Mouse (Mus musculus): ENCODE measurements around the gene Med15.

Med15 gene

GRCm38 (mm10) chr16:17617922-17618565 is 114.6 kb downstream of the Med15 start:
- DNase-seq (ENCODE audit: low read depth, low spot score) = peak; percentile 75

GRCm38 (mm10) chr16:17616212-17616611 is 116.5 kb downstream of the Med15 start:
- no peak for DNase-seq (ENCODE audit: low read depth, low spot score)

GRCm38 (mm10) chr16:17614740-17615139 is 118.0 kb downstream of the Med15 start:
- DNase-seq (ENCODE audit: low read depth, low spot score) = peak; percentile 54

GRCm38 (mm10) chr16:17611383-17611782 is 121.3 kb downstream of the Med15 start:
- DNase-seq (ENCODE audit: low read depth, low spot score) = no peak

GRCm38 (mm10) chr16:17605684-17606083 is 127.0 kb downstream of the Med15 start:
- no peak for DNase-seq (ENCODE audit: low read depth, low spot score)

- no peak for DNase-seq (ENCODE audit: low read depth, low spot score)
Observed at GRCm38 (mm10) chr16:17604941-17605340, 127.8 kb downstream of the Med15 start.

Data from CD4-positive, CD25-positive, alpha-beta regulatory T cell, adult 2 months (primary cell).